Mouse (Mus musculus) bone marrow macrophage, adult 2 months (primary cell): Measurements from ENCODE around the gene Shroom4.

Source experiments
- CTCF ChIP-seq: IDR thresholded peaks from 2 replicates; pipeline ENCODE4 v1.5.1; 2012; ENCODE audit warnings: low read depth, mild to moderate bottlenecking, low read length, moderate library complexity
- POLR2A ChIP-seq: IDR thresholded peaks from 2 replicates; pipeline ENCODE4 v1.6.1; 2012; ENCODE audit warnings: mild to moderate bottlenecking, low read depth, low read length, borderline replicate concordance

DNA sequence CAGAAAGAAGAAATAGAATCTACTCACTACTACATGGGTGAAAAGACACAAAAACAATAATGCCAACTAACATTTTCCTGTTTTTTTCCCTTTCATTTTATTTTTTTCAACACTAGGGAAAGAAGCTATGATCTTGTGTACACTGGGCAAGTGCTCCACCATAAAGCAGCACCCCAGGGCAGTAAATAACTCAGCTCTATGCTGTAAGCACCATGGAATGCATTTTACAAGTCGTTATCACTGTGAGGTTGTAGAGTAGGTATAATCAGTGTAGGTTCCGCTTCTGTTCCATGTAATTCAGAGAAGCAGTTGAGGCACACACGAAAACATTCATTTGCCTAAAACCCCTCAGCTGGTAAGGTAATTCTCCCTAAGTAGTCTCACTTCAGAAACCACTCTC, 194.5 kb downstream of the Shroom4 start:
- TF ChIP-seq CTCF (no peak), POLR2A (no peak)
